In genomic region chr12:83268504-83268922, GRCm38 (mm10) we compare ENCODE assay signal across 8 mouse cellular contexts.
A peak's percentile ranks its signal among the peaks of the same experiment; 100 is the strongest.
DNase-seq lines count a peak whose midpoint lies in the region; ATAC-seq lines count a peak whose summit lies in the region.

No protein-coding gene starts in this region.

- intact Hi-C loops in left cerebral cortex, postnatal 14 days (cut with DNase I), result no loop called here

- no peaks in the 10 kb centered on the region for H3K9me3 ChIP-seq in forebrain, embryonic 13.5 days (replicated peaks)
- H3K9me3 ChIP-seq in forebrain, embryonic 10.5 days, result no peaks in the 10 kb centered on the region
- H3K9me3 ChIP-seq in intestine, embryonic 15.5 days, result no peaks in the 10 kb centered on the region

- no peak overlapping the region for H3K4me3 ChIP-seq in forebrain, embryonic 13.5 days
- no peak overlapping the region for H3K4me3 ChIP-seq in forebrain, embryonic 10.5 days
- no peak overlapping the region for H3K4me3 ChIP-seq in intestine, embryonic 15.5 days (replicated peaks)

- no peak overlapping the region for H3K9ac ChIP-seq in forebrain, embryonic 13.5 days
- no peak overlapping the region for H3K9ac ChIP-seq in intestine, embryonic 15.5 days

- WGBS in forebrain, embryonic 13.5 days, result 74% methylated on average over 11 of the region's 11 CpGs
- WGBS in forebrain, embryonic 10.5 days, result 90% methylated on average over 11 of the region's 11 CpGs
- 48% methylated on average over 11 of the region's 11 CpGs for WGBS in intestine, embryonic 15.5 days

- H3K27me3 ChIP-seq in forebrain, embryonic 13.5 days, result no peaks in the 10 kb centered on the region
- H3K27me3 ChIP-seq in forebrain, embryonic 10.5 days (ENCODE audit: poor library complexity, severe bottlenecking), result no peaks in the 10 kb centered on the region
- H3K27me3 ChIP-seq in intestine, embryonic 15.5 days (replicated peaks), result no peaks in the 10 kb centered on the region

- no peak for DNase-seq in forebrain, embryonic 10.5 days (ENCODE audit: extremely low spot score, low spot score)
- DNase-seq in cerebellum, adult 11-12 months, result peak; percentile 87
- DNase-seq in gastrocnemius, adult 8-10 months (ENCODE audit: low spot score in 2 of 2), result peak; percentile 54 to 73
- DNase-seq in left cerebral cortex, postnatal 14 days (ENCODE audit: low spot score in 2 of 2), result peak; percentile 60 to 62
- peak; percentile 82 to 86 for DNase-seq in right cerebral cortex, postnatal 10 days (ENCODE audit: low spot score in 2 of 2)

- H3K27ac ChIP-seq in forebrain, embryonic 13.5 days, result peak overlapping the region; percentile 7; the same call in 1 of the 2 replicates
- H3K27ac ChIP-seq in forebrain, embryonic 10.5 days, result no peak overlapping the region
- H3K27ac ChIP-seq in intestine, embryonic 15.5 days, result peak overlapping the region; percentile 38; the same call in 1 of the 2 replicates

- peaks cover 15% of the 10 kb centered on the region; the same call in 1 of the 2 replicates for H3K4me1 ChIP-seq in forebrain, embryonic 13.5 days
- no peaks in the 10 kb centered on the region for H3K4me1 ChIP-seq in forebrain, embryonic 10.5 days
- 0 out of 2 replicates have a peak, but pooled peaks cover 3% of the 10 kb centered on the region for H3K4me1 ChIP-seq in intestine, embryonic 15.5 days (replicated peaks)

- H3K36me3 ChIP-seq in forebrain, embryonic 13.5 days (ENCODE audit: poor library complexity, severe bottlenecking), result no peaks in the 10 kb centered on the region
- H3K36me3 ChIP-seq in forebrain, embryonic 10.5 days (replicated peaks), result no peaks in the 10 kb centered on the region
- H3K36me3 ChIP-seq in intestine, embryonic 15.5 days, result no peaks in the 10 kb centered on the region

- no peak overlapping the region for H3K4me2 ChIP-seq in forebrain, embryonic 13.5 days
- 0 out of 2 replicates have a peak overlapping the region, but pooled peaks have one; percentile 0 for H3K4me2 ChIP-seq in intestine, embryonic 15.5 days (replicated peaks)

- ATAC-seq in forebrain, embryonic 13.5 days, result peak; percentile 75
- peak; percentile 84 for ATAC-seq in intestine, embryonic 15.5 days
- no peak for ATAC-seq in CD4-positive, CD25-positive, alpha-beta regulatory T cell, adult 4 months
